Mouse (Mus musculus) intestine, embryonic 15.5 days (tissue): ENCODE results near the gene 9430097D07Rik. TPM values are rescaled to one million over a fixed set of nuclear protein-coding genes. Genes with fewer than 3 reads are reported as not detected.
A peak's percentile ranks its signal among the peaks of the same experiment; 100 is the strongest.

ENCODE experiments used
- ATAC-seq: fragments of 200-750 bp; cut with Nextera tagmentation; 2 replicates; pipeline ENCODE4 v1.8.0; 2017; ENCODE audit warnings: moderate TSS enrichment, moderate library complexity
- H3K27ac ChIP-seq: fragments of 300-500 bp; sonication (generic); 2 replicates; pipeline ENCODE4 v1.5.1; 2015; ENCODE audit warnings: mild to moderate bottlenecking, inconsistent platforms
- H3K27me3 ChIP-seq: fragments of 300-500 bp; sonication (generic); replicated peaks from 2 replicates; pipeline ENCODE4 v1.6.1; 2015; ENCODE audit warnings: inconsistent platforms
- H3K36me3 ChIP-seq: fragments of 300-500 bp; sonication (generic); 2 replicates; pipeline ENCODE4 v1.6.1; 2015; ENCODE audit warnings: inconsistent platforms
- H3K4me1 ChIP-seq: fragments of 300-500 bp; sonication (generic); replicated peaks from 2 replicates; pipeline ENCODE4 v1.6.1; 2015; ENCODE audit warnings: inconsistent platforms
- H3K4me2 ChIP-seq: fragments of 300-500 bp; sonication (generic); replicated peaks from 2 replicates; pipeline ENCODE4 v1.6.1; 2015; ENCODE audit warnings: mild to moderate bottlenecking, inconsistent platforms
- H3K4me3 ChIP-seq: fragments of 300-500 bp; sonication (generic); replicated peaks from 2 replicates; pipeline ENCODE4 v1.5.1; 2015; ENCODE audit warnings: inconsistent platforms
- H3K9ac ChIP-seq: fragments of 300-500 bp; sonication (generic); 2 replicates; pipeline ENCODE4 v1.6.1; 2015; ENCODE audit warnings: inconsistent platforms
- H3K9me3 ChIP-seq: fragments of 300-500 bp; sonication (generic); 2 replicates; pipeline ENCODE4 v1.6.1; 2016; ENCODE audit warnings: inconsistent platforms
- WGBS: fragments of 180-500 bp; shearing (Covaris S2); methylation state at CpG from one replicate; pipeline ENCODE4 v1.1.7; 2015; 5-methylcytosine and 5-hydroxymethylcytosine counted together
- polyA plus RNA-seq: library from polyadenylated mRNA; unstranded; fragments of >200 nt; fragmentation: Nextera tagmentation; extraction: Ambion mirVana; gene quantifications from 2 replicates; pipeline ENCODE4 v1.2.1, GENCODE M21; 2015

Gene 9430097D07Rik
- polyA plus RNA-seq, 1 experiment from 2014 or later = not detected

DNA sequence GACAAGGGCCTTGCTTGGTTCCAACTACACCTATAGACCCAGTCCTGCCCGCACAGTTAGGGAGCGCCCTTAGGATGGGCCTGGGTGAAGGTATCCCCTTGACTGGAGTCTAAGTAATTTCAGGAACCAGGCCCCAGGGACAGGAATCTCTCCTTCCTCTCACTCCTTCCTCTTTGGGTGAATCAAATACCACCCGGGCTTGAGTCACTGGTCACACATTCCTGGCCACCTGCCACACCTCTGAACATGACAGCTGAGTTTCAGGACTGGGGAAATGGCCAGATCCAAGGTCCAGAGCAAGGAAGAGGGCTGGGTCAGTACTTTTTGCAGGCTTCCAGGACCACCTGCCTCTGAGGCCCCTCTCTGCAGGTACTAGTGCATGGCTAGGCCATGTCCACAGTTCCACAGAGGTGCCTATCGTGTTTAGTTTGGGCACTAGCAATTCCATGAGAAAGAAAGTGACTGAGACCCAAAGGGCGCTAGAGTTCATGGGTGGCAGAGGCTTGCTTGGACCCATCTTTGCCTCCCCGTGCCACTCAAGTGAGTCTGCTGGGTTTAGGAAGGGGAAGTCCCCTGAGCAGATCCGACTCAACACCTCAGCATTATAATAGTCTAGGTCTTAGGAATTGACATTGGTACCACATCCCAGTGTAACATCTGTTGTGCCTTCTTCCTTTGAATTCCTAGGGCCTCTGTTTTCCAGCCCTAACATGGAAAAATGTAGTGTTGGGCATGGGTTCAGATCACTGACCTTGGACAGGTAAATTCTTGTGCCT is 27.3 kb downstream of the 9430097D07Rik start:
- H3K36me3 ChIP-seq = no peaks in the 10 kb centered on the region
- no peak overlapping the region for H3K27ac ChIP-seq
- H3K4me1 ChIP-seq = peaks cover 41% of the 10 kb centered on the region
- ATAC-seq = no peak
- H3K4me3 ChIP-seq = no peak overlapping the region
- no peak overlapping the region for H3K4me2 ChIP-seq
- WGBS = 84% methylated on average over 7 of the region's 7 CpGs
- H3K27me3 ChIP-seq = no peaks in the 10 kb centered on the region
- no peak overlapping the region for H3K9ac ChIP-seq
- no peaks in the 10 kb centered on the region for H3K9me3 ChIP-seq

DNA sequence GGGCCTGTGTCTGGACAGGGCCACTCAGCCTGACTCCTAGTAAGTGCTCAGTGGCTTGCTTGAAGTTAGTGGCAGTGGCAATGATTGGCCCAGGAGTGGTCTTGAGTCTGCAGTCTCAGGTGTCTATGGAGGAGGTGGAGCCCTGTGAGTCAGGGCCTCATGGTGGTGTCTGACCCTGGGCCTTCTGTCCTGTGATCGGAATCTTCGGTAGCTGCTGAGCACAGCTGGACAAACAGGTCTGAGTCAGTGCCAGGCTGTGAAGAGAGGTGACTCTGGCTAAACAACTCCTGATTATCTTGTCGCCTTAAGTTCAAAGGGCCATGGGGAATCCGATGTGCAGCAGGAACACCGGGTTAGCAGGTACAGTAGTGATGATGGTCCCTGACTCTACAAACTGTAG is 28.1 kb downstream of the 9430097D07Rik start:
- WGBS = 59% methylated on average over 5 of the region's 5 CpGs
- H3K27ac ChIP-seq = no peak overlapping the region; the same call in 1 of the 2 replicates
- H3K27me3 ChIP-seq = no peaks in the 10 kb centered on the region
- no peaks in the 10 kb centered on the region for H3K9me3 ChIP-seq
- no peak overlapping the region for H3K4me3 ChIP-seq
- H3K36me3 ChIP-seq = no peaks in the 10 kb centered on the region
- ATAC-seq = 0 out of 2 replicates have a peak, but pooled peaks have one; percentile 21
- H3K9ac ChIP-seq = no peak overlapping the region
- no peak overlapping the region for H3K4me2 ChIP-seq
- peaks cover 48% of the 10 kb centered on the region for H3K4me1 ChIP-seq

DNA sequence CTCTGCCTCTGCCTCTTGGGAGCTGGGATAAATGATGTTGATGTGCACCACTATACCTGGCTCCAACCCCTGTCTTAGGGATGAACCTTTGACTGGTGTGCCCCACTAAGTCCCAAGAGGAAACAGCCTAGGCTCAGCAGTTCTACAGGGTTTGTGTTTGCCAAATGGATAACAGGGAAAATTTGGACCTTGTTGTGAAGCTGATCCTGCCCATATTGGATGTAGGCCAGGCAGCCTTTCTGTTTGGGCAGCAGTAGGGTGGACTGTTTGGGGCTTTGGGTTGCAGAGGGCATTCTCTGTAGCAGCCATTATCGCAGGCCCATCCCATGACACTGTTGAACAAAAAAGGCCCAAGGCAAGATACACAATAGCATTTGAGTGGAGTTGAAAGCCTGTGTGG is 28.5 kb downstream of the 9430097D07Rik start:
- 73% methylated on average over 1 of the region's 1 CpGs for WGBS
- H3K27ac ChIP-seq = no peak overlapping the region
- H3K36me3 ChIP-seq = no peaks in the 10 kb centered on the region
- no peaks in the 10 kb centered on the region for H3K9me3 ChIP-seq
- H3K4me2 ChIP-seq = no peak overlapping the region
- no peaks in the 10 kb centered on the region for H3K27me3 ChIP-seq
- H3K4me1 ChIP-seq = peaks cover 48% of the 10 kb centered on the region
- H3K4me3 ChIP-seq = no peak overlapping the region
- no peak for ATAC-seq
- H3K9ac ChIP-seq = no peak overlapping the region

DNA sequence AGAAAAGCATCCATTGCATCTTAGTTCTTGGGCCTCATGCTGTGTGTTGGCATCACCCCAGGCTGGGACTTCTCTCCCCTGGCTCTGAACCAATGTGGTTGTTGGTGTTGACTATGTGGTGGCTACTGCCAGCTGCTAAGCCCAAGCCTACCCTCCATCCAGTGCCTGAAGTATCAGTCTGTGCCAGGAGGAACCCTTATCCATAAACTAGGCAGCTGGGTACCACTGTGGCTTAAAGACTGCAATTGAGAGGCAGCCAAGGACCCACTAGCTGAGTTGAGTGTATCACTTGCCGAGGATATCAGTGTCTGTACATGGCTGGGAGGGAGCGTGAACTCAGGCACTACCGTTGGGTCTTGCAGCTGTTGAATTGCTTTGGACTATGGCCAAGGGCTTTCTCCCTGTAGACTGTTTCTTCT is 32.4 kb downstream of the 9430097D07Rik start:
- Histone ChIP-seq H3K9ac (no peak overlapping the region), H3K4me1 (peaks cover 43% of the 10 kb centered on the region), H3K27me3 (no peaks in the 10 kb centered on the region), H3K27ac (no peak overlapping the region), H3K4me3 (no peak overlapping the region), H3K36me3 (no peaks in the 10 kb centered on the region), H3K4me2 (no peak overlapping the region), H3K9me3 (no peaks in the 10 kb centered on the region)
- 0 out of 2 replicates have a peak, but pooled peaks have one; percentile 7 for ATAC-seq
- 54% methylated on average over 3 of the region's 3 CpGs for WGBS

DNA sequence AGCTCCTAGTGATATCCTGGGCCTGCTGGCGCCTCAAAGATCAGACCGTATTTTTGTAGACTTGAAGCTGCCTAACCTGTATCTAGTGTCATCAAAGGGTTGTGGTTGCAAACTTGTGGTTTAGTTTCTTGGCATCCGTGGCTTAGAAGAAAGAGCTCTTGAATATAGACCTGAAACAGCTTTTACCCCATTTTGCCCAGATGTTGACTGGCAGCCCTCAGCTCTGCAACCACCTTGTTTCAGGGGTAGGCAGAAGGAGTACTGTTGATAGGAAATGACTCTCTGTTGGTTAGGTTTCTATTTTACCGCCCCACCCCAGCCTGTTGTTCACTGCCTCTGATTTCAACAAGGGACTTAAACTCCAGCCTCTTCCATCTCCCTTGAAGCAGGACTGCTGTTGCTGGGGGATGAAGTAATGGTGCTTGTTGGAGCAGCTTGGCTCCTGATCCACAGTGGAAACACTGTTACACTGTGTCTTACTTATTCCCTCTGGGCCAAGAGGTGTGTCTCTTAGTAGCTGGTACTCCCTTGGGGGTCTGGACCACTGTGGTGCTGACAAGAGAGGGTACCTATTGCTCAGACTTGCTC is 33.4 kb downstream of the 9430097D07Rik start:
- H3K4me2 ChIP-seq = no peak overlapping the region
- H3K9me3 ChIP-seq = no peaks in the 10 kb centered on the region
- no peak overlapping the region for H3K27ac ChIP-seq
- 73% methylated on average over 4 of the region's 4 CpGs for WGBS
- no peaks in the 10 kb centered on the region for H3K27me3 ChIP-seq
- H3K4me1 ChIP-seq = peaks cover 50% of the 10 kb centered on the region
- ATAC-seq = no peak
- H3K9ac ChIP-seq = no peak overlapping the region
- no peaks in the 10 kb centered on the region for H3K36me3 ChIP-seq
- no peak overlapping the region for H3K4me3 ChIP-seq

DNA sequence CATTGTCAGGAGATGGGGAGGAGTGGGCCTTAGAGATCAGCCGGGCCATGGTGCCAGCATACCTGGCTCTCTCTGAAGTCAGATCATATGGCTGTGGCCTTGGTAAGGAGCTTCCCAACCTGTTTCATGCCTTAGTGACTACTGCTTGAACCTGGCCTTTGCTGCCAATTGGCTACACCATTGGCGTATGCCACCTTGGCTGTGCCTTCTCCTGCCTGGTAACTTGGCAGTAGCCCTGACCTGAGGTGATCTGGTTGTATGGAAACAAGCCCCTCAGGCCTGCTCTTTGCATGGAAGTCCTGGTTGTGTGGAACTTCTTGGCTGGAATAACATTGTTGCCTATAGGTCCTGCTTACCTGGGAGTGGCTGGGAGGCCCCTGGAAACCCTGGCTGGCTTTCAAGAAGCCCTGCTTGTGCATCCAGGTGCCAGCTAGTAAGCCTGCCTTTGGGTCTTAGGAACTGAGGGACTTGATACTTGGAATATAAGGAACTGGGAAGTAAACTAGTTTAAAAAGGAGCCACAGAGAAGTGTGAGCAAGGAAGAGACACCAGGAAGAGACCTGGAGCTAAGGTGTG is 34.1 kb downstream of the 9430097D07Rik start:
- Histone ChIP-seq H3K4me3 (no peak overlapping the region), H3K27ac (no peak overlapping the region), H3K9ac (no peak overlapping the region), H3K36me3 (no peaks in the 10 kb centered on the region), H3K4me2 (no peak overlapping the region), H3K4me1 (peaks cover 50% of the 10 kb centered on the region), H3K27me3 (no peaks in the 10 kb centered on the region), H3K9me3 (no peaks in the 10 kb centered on the region)
- ATAC-seq = no peak
- WGBS = 92% methylated on average over 2 of the region's 2 CpGs

DNA sequence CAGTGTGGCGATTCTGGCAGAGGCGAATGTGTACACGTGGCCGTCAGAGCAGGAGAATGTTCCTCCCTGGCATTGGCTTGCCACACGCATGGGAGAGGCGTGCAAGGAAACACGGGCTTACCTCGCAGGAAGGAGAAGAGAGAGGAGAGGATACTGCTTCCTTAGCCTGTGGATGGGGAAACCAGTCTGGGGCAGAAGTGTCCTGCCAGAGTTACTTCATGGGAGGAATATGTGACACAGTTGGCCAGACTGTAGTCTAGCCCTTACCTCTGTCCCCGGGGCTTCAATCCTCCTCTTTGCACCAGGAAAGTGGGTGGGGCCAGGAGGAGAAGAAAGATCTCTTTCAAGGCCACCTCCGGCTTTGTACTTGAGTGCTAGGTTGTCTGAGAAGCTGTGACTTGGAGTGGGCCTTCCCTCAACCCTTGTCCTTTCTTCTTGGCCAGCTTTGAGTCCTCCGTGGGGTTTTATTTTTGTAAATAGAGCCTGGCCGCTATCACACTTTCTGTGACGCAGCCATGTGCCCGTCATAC is 36.0 kb downstream of the 9430097D07Rik start:
- Histone ChIP-seq H3K9ac (no peak overlapping the region), H3K4me1 (peaks cover 44% of the 10 kb centered on the region), H3K36me3 (no peaks in the 10 kb centered on the region), H3K4me2 (peak overlapping the region; percentile 83), H3K4me3 (no peak overlapping the region), H3K27me3 (no peaks in the 10 kb centered on the region), H3K9me3 (no peaks in the 10 kb centered on the region), H3K27ac (peak overlapping the region; percentile 6; the same call in 1 of the 2 replicates)
- no peak for ATAC-seq
- 74% methylated on average over 14 of the region's 14 CpGs for WGBS

DNA sequence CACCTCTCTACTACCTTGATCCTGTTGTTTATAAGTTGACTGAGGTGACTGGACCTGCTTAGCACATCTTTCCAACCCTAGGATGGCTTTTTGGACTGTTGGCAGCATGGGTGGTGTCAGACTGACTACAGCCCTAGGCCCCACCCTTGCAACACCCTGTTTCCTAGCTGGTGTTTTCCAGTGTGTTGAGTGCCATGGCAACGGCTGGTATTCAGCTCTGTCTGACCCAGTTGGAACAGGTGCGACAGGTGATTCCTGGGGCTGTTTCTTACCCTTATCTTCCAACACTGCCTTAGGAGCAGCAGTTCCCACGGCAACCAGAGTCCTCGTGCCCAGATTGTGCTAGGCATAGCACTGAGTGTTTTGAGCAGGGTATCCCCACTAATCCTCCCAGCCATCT is 37.0 kb downstream of the 9430097D07Rik start:
- no peak overlapping the region for H3K9ac ChIP-seq
- no peak for ATAC-seq
- peak overlapping the region; percentile 69; the same call in 1 of the 2 replicates for H3K27ac ChIP-seq
- H3K36me3 ChIP-seq = no peaks in the 10 kb centered on the region
- H3K4me3 ChIP-seq = 0 out of 2 replicates have a peak overlapping the region, but pooled peaks have one; percentile 92
- peak overlapping the region; percentile 83 for H3K4me2 ChIP-seq
- H3K4me1 ChIP-seq = peaks cover 49% of the 10 kb centered on the region
- 48% methylated on average over 4 of the region's 4 CpGs for WGBS
- no peaks in the 10 kb centered on the region for H3K9me3 ChIP-seq
- no peaks in the 10 kb centered on the region for H3K27me3 ChIP-seq

DNA sequence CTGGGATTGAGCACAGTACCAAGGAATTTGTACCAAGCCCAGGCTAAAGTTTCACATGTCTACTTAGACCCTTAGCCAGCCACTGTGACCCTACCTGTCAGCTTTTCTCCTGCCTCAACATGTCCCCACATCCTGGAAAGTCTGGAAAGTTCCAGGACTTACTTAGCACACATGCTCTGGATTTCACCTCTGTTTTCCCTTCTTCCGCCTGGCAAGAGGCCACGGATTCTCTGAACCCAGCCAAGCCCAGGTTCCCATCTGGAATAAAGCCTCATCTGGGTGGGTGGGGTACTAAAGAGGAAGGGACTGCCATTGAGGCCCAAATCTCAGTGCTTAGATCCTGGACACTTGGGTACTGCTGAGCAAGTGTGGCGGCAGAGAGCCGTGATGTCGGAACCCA is 37.5 kb downstream of the 9430097D07Rik start:
- H3K27me3 ChIP-seq = no peaks in the 10 kb centered on the region
- H3K9me3 ChIP-seq = no peaks in the 10 kb centered on the region
- WGBS = 73% methylated on average over 5 of the region's 5 CpGs
- peak overlapping the region; percentile 83 for H3K4me2 ChIP-seq
- no peaks in the 10 kb centered on the region for H3K36me3 ChIP-seq
- peak overlapping the region; percentile 8; the same call in 1 of the 2 replicates for H3K9ac ChIP-seq
- peaks cover 47% of the 10 kb centered on the region for H3K4me1 ChIP-seq
- peak overlapping the region; percentile 92; the same call in 1 of the 2 replicates for H3K4me3 ChIP-seq
- no peak for ATAC-seq
- peak overlapping the region; percentile 69 for H3K27ac ChIP-seq

DNA sequence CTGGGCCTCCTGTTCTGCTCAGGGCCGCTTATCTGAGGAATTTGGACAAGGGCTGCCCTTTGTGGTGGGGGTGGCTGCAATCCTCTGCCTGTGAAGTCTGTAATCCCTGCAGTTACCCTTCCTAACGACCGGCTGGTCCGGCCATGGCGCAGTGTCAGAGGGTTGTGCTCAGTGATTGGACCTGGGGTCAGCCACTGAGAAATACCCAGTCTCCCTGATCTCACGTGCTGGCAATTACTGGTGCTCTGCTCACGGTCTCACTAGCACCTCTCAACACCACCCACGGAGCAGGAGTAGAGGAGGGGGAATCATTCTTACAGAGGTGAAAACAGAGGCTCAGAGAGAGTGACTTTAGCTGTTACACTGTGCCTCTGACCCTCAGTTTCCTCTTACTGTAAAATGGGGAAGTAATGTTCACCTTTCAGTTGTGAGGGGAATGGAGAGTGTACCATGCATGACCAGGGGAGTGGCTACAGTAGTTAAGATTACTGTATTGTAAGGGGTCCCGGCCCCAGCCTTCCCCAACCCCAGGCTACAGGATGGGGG is 38.1 kb downstream of the 9430097D07Rik start:
- Histone ChIP-seq H3K4me2 (peak overlapping the region; percentile 83), H3K4me1 (peaks cover 42% of the 10 kb centered on the region), H3K36me3 (no peaks in the 10 kb centered on the region), H3K9me3 (no peaks in the 10 kb centered on the region), H3K9ac (peak overlapping the region; percentile 99), H3K27ac (peak overlapping the region; percentile 69), H3K4me3 (peak overlapping the region; percentile 92), H3K27me3 (no peaks in the 10 kb centered on the region)
- ATAC-seq = no peak
- 14% methylated on average over 9 of the region's 9 CpGs for WGBS

DNA sequence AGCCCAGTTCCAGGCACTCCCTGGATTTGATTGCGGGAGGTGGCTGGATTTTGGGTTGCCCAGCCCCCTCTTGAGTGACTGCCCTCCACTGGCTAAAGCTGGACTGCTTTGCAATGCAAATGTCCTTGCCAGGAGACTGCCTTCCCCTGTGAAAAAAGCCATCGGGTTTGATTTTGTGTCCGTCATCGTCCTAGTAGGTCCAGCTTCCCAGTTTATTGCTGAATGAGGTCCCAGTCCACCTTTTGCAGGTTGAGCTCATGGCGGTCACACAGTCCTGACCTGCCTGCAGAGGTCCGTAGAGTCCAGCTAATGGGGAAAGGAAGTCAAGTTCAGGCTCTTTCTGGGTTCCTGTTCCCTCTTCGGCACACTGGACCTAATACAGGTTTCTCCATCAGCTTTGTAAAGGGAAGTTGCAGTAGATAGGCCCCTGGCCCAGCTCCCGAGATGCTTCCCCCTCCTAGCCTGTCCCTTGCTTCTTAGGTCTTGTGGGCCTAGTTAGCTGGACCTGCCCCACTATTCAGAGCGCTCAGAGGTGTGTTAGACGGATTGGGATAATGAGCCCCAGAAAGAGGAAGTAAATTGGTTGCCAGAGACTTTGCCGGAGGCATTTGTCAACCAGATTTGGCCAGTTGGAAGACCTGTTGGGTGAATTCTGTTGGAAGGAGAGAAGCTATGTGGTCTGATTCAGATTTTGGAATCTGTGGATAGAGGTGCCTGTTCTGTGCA is 38.7 kb downstream of the 9430097D07Rik start:
- whole genome bisulfite sequencing = 9% methylated on average over 11 of the region's 11 CpGs
- Histone ChIP-seq H3K4me1 (peaks cover 42% of the 10 kb centered on the region), H3K27ac (peak overlapping the region; percentile 69)

More for the DNA sequence above, 38.7 kb downstream of the 9430097D07Rik start:
- peak overlapping the region; percentile 83 for H3K4me2 ChIP-seq
- H3K9me3 ChIP-seq = no peaks in the 10 kb centered on the region
- H3K4me3 ChIP-seq = peak overlapping the region; percentile 92
- H3K27me3 ChIP-seq = no peaks in the 10 kb centered on the region
- no peaks in the 10 kb centered on the region for H3K36me3 ChIP-seq
- H3K9ac ChIP-seq = peak overlapping the region; percentile 99
- no peak for ATAC-seq
